Mouse (Mus musculus) cerebellum, adult 11-12 months (tissue): ENCODE data around the gene Ttc29.

Experiments
- DNase-seq: peaks from one replicate; pipeline ENCODE4 v3.0.0; 2022

Gene Ttc29

GRCm38 (mm10) chr8:78426875-78427768 lies 214.0 kb downstream of the Ttc29 start:
- DNase-seq: no peak

DNA sequence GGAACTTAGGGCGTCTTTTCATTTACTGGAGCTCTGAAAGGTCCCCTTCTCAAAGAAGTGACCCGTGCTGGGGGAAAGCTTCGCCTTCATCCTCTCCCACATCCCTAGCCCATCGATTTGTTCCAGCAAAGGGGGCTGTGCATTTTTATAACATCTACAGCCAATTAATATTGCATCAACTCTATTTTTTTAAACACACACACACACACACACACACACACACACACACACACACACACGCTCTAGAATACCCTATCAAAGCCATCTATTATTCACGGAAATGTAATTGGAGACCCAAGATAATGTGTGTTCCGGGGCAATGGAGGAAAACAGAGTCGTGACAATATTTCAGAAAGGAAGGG lies 214.7 kb downstream of the Ttc29 start:
- no peak for DNase-seq

- no peak for DNase-seq
Observed at GRCm38 (mm10) chr8:78428148-78428547, 215.1 kb downstream of the Ttc29 start.

GRCm38 (mm10) chr8:78431356-78431755 lies 218.3 kb downstream of the Ttc29 start:
- no peak for DNase-seq

- DNase-seq: no peak
Observed at GRCm38 (mm10) chr8:78432451-78432850, 219.4 kb downstream of the Ttc29 start.

- no peak for DNase-seq
Observed at GRCm38 (mm10) chr8:78433318-78433717, 220.2 kb downstream of the Ttc29 start.

GRCm38 (mm10) chr8:78434340-78434739 lies 221.2 kb downstream of the Ttc29 start:
- no peak for DNase-seq

DNA sequence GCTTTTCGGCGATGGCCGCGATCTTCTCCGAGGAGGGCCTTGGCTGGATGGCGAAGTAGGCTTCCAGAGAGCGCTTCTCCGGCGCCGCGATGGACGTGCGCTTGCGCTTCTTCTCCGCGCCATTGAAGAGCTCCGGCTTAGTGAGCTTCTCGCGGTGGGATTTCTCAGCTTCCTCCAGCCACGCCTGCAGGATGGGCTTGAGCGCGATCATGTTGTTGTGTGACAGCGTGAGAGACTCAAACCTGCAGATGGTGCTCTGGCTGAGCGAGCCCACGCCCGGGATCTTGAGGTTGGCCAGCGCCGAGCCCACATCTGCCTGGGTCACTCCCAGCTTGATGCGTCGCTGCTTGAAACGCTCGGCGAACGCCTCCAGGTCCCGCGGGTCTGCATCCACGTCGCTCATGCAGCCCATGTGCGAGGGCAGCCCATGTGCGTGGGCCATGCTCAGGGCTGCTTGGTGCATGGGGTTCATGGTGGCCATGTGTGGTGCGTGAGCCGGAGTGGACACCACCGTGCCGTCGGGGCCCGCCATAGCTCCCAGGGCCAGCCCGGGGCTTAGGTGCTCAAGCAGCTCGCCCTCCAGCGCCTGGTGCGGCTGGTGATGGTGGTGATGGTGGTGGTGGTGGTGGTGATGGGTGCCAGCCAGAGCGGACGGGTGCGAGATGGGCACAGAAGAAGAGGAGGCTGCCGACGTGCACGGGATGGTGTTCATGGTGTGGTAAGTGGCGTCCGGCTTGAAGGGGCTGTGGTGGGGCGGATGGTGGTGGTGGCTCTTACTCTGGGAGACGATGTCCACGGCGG lies 221.9 kb downstream of the Ttc29 start:
- DNase-seq: no peak

GRCm38 (mm10) chr8:78435624-78435960 lies 222.5 kb downstream of the Ttc29 start:
- DNase-seq: no peak

DNA sequence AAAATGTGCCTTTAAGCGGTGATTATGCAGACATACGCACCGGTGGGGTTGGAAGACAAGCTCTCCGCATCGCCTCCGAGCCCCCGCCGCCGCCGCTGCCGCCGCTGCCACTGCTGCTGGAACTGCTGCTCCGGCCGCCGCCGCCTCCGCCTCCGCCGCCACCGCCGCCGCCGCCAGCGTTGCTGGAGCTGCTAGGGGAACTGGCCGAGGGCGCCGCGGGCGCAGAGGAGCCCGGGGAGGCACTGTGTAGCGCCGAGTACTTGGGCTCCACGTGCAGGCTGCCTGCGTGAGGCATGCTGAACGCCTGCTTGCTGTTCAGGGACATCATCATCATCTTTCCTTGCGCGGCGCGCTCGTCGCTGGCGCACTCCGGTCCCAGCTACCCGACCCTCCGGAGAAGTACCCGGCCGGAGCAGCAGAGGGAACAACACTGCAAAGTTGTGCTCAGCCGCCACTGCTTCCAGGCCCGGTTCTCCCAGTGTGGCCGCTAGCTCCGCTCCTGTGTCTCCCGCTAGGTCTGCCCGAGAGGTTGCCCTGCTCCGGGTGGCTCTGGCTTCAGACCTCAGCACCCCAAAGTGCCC lies 223.1 kb downstream of the Ttc29 start, which contains the start of gene Pou4f2:
Gene Pou4f2, minus strand, starts transcription at position 575 of the 581 bp plus-strand sequence.
- DNase-seq: no peak

GRCm38 (mm10) chr8:78436661-78437060 lies 223.6 kb downstream of the Ttc29 start:
- DNase-seq: no peak

DNA sequence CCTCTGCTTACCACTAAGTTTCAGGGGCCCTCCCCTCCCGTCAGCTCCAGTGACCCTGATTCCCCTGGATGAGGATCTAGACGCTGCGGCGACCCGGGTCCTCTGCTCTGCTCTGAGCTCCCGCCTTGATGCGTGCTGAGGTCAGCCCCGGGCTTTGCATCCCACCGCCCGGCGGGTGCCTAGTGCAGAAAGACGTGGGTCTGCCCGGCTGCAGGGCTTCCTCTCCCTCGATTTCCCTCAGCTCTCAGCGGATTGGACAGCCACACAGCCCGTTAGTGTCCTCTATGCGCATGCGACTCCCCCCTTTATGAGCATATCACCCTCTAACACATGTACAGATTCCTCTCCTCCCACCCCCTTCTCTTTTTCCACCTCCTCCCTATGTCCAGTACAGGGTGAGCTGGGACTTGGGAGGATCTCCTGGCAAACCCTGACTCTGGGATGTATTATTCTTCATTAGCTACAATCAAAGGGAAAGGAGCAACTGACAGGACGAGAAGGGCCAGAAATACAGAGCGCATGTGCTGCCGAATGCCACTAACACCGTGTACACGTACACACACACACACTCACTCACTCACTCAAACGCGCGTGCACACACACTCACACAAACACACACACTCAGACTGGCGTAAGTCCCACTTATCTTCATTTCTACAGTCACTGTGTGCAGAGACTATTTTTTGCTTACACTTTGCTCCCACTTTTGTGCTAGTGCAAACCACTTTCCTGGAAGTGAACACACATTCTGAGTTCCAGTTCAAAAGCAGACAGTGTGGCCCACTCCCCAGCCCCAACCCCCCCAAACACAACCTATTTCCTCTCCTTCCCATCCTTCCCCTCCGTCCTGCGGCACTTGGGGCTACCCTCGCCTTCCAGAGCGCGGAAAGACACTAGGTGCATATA lies 224.3 kb downstream of the Ttc29 start:
- DNase-seq: no peak

- no peak for DNase-seq
Observed at GRCm38 (mm10) chr8:78438121-78438520, 225.0 kb downstream of the Ttc29 start.

DNA sequence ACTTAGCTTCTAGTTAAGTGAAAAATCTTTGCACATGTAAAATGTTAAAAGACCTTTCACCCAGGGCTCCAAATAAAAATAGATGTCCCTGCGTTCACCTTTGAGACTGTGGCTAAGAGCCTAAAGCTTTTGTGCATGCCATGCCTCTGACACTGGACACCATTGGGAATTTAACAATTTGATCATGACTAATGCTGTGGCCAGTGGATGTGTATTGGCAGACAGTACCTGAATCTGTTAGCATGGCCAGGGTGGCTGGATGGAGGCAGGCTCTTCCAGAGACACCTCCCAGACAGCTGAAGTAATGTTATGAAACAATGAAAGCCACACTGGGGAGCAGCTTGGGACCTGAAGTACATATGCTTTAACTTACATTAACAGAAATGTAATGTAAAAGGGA lies 229.7 kb downstream of the Ttc29 start:
- no peak for DNase-seq
